Mouse (Mus musculus): ENCODE results near the gene Cldn24. TPM values are rescaled to one million over a fixed set of nuclear protein-coding genes. Genes with fewer than 3 reads are reported as not detected.

Cldn24 gene
- polyA plus RNA-seq, 1 experiment from 2014 or later: not detected

Other genes with a start within 250 kb of the Cldn24 start
- 6.1 and 6.2 TPM in 2 replicates for gene Ing2, start 146.6 kb upstream of the Cldn24 start, polyA plus RNA-seq (2015; fragmentation: Nextera tagmentation; extraction: Ambion mirVana)
- gene Cdkn2aip, start 108.2 kb upstream of the Cldn24 start, polyA plus RNA-seq (2015; fragmentation: Nextera tagmentation; extraction: Ambion mirVana): 35.1 and 35.8 TPM in 2 replicates
- not detected in 2 replicates for gene Cldn22, start 2.3 kb downstream of the Cldn24 start, polyA plus RNA-seq (2015; fragmentation: Nextera tagmentation; extraction: Ambion mirVana)
- 5.6 and 5.9 TPM in 2 replicates for gene Wwc2, start 168.8 kb downstream of the Cldn24 start, polyA plus RNA-seq (2015; fragmentation: Nextera tagmentation; extraction: Ambion mirVana)